Mouse (Mus musculus) left cerebral cortex, postnatal 4 days (tissue): ENCODE data around the gene Csrnp3. TPM values are rescaled to one million over a fixed set of nuclear protein-coding genes. Genes with fewer than 3 reads are reported as not detected.
A peak's percentile ranks its signal among the peaks of the same experiment; 100 is the strongest.

Experiments used
- DNase-seq: peaks from one replicate; pipeline ENCODE4 v3.0.0-alpha.2; 2022
- intact Hi-C: fragments of 180-260 bp; cut with DNase I; formaldehyde crosslinking; loops from one replicate; pipeline ENCODE4 v1.15.1; 2025
- total RNA-seq, 2 experiments: library from RNA; stranded (reverse); gene quantifications; 2 replicates each; pipeline ENCODE4 v1.2.3; 2021

Csrnp3 gene
- total RNA-seq, 2 experiments from 2014 or later, result 138 to 149 TPM

DNA sequence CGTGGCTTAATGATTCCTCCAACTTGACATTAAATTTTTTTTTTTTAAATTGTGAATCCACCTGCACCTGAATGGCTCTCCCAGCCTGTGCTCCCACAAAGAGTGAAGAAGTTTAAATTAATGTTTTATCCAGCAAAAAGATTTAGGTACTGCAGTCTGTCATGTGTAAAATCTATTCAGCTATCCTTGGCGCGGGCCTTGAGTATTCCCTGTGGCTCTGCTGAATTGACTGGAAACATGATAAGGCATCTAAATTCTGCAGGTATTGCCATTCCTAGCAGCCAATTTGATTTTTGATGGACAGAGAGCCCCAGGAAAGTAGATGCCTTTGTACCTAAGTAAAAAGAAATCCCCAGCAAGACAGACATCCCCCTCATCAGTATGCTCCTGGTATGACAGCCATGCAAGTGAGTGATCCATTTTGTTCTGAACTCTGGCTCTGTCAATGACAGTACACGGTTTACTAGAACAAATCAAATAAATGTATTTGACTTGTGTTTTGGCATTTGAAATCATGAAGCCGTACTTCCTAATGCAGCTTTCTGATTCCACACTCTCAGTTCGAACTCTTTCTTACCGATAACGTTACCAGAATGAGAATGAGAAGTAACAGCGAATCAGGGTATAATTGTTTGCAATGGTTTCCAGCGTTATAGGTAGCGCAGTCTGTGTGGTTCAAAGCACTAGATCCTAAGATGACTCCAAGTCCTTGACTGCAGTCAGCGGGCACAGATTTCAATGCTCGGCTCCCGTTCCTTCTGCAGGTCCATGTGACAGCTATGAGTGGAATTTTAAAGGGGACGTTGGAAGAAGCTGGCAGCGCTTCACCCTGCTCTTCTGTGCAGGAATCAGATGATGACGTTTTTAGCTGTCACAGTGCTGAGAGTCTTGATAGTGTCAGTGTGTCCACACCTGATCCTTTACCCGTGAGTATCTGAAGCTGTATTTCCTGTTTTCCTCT lies 14.5 kb downstream of the Csrnp3 start:
- intact Hi-C loops, result no loop called here
- DNase-seq, result no peak

DNA sequence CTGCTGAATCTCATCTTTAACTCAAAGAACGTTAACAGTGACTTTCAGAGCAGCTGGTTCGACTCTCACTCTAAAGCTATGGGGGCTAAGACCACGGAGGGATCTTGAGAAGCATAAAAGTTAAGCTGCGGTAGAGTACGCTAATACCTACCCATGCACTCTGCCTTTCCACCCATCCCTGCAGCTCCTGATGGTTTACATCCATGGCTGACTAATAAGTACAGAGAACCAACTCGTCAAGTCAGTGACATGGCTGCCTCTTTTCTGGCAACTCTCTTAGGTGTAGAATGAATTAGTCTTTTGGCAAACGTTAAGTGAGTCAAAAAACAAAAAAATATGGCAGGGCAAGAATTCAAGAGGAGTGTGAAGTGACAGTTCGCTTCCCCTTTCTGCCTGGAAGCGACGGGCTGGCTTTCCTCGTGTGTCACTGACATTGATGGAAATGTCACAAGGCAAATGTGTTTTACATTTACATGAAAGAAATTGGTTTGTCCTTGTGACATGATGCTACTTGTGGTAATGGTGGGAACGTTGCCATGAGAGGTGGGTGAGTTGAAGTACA lies 19.3 kb downstream of the Csrnp3 start:
- no peak for DNase-seq
- intact Hi-C loops, result no loop called here

DNA sequence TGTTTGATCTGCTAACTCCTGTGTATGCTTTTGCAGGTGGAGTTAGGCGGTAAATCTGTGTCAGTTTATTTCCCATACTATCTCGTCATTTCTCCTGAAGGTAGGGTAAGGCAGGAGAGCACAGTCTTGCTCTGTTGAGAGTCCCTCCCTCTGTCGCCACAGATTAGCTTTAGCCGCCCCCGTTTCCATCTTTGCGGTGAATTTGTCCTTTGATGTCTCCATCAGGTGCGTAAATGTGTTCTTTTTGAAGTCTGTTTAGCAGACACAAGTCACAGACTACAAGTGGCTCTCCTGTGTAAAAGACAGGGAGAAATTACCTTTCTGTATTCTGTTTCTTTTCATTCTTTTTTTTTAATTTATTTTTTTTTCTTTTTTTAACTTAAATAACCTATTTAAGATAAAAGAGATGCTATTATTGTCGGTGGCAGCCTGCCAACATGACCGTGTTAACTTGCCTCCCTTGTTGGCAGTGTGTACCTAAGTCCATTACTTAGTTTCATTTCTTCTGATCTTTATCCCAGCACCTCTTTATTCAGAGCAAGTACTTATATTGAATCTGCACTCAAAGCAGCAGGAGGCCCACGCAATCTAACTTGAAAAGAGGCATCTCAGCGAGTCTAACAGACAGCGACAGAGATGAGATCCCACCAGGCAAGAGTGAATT lies 25.5 kb downstream of the Csrnp3 start:
- DNase-seq, result no peak
- intact Hi-C loops, result no loop called here

DNA sequence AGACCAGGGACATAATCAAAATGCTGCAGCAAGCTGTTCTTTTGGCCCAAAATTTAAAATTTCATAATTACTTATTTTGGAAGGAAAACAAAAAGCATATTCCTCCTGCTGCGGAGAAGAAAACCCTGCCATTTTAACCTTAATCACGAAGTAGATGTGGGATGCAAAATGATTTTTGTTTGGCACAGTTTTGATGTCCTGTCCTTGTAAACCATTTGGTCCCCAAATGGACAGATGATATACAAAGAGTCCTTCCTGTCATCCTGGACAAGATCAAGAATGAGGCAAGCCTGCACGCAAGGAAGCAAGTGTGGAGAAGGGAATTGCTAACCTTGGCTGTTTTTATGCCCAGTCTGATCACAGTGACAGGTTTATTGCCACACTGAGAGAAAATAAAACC lies 46.0 kb downstream of the Csrnp3 start:
- intact Hi-C loops, result no loop called here

DNA sequence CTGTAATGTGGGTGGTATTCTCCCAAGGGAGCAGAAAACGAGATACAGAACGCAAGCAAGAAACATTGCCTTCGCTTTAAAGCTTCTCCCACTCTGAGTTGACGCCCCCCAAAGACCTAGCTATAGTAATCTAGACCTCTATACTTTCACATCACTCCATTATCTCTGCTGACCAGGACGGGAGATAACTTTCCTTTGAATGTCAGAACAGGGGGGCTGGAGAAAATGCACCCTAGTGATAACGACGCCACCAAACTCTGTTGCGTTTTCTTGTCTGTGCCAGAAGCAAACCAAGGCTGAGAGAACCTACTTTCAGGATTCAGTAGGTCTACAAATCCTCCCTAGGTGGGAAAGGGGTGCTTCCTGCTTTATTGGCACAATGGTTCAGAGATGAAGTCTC lies 47.7 kb downstream of the Csrnp3 start:
- intact Hi-C loops, result no loop called here
- no peak for DNase-seq

More for the DNA sequence above, 46.0 kb downstream of the Csrnp3 start:
- DNase-seq, result no peak

DNA sequence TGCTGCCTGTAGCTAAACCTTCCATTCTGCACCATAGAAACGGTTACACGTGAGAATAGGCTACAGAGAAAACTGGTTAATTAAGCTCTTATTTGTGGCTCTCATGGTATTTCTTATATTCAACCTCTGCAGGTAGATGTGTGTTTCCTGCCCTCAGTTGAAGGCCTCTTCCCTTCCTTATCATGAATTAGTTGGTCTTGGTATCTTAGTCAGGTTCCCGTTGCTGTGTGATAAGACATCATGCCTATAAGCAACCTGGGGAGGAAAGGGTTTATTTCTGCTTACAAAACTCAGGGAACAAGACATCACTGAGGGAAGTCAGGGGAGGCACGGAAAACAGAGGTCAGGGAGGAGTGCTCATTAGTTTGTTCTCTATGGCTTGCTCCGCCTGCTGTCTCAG lies 48.7 kb downstream of the Csrnp3 start:
- DNase-seq, result no peak
- intact Hi-C loops, result no loop called here

DNA sequence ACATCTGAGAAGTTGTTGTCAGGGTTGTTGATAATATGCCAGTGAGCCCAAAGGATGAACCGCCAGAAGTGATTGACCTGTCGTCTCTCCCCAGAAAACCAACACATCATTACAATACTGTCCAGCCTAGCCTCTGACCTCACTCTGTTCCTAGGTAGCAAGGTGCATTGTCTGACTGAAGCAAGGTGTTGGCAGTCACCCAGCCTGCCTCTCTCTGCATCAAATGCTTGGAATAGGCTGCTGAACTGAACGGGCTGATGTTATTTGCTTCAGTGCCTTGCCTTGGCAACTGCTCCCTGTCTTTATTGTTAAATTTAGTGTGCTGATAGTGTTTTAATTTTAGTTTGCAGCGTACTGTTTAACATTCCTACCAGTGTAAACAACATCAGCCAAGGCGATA lies 51.0 kb downstream of the Csrnp3 start:
- intact Hi-C loops, result no loop called here
- DNase-seq, result peak; percentile 50

DNA sequence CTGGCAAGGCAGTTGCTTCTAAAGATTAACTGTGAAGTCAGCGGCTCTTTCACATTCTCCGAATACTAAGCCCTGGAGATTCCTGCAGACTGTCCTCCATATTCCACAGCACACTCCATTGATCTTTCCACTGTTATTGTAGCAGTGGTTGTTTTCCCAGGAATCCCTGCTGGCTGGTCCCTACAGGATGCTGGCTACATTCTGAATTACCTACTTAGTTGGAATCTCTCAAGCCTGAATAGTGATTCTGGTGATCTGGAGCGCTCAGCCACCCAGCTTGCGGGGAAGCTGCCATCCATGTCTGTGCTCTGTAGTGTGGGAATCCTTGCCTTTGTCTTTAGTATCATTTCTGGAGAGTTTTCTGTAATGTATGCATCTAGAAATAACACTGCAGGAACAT lies 51.5 kb downstream of the Csrnp3 start:
- intact Hi-C loops, result no loop called here
- peak; percentile 31 for DNase-seq

DNA sequence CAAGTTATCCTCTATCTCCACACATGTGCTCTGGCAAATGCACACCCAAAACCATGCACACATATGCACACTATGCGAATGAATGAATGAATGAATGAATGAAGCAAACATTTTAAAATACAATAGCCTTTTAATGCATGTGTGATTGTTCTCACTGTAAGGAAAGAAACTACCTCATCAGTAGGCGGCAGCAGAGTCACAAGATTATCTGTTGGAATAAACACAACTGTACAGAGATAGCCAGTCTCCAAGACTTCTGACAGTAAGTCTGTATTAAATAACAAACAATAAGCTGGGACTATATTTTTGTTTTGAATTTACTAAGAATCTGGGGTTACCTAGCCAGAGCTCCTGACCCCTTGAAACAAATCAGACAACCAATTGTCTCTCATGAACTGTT lies 53.9 kb downstream of the Csrnp3 start:
- intact Hi-C loops, result no loop called here
- DNase-seq, result no peak

DNA sequence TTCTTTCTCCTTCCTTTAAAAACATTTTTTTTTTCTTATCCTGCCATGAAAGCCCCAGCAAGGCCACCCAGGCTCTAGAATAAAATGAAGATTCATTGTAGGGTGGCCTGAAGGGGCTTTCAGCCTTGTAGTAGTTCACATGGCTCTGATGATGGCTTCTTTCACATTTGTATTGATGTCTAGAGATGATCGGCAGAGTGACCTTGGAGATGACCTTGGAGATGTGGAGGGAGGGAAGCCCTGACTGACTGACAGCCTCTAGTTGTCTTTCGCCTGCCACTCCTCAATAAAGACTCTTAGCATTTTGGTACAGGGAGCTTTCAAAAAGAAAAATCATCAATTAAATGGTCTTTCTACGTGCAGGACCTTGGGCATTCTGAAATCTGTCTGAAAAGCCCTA lies 63.0 kb downstream of the Csrnp3 start:
- intact Hi-C loops, result no loop called here
- DNase-seq, result no peak

DNA sequence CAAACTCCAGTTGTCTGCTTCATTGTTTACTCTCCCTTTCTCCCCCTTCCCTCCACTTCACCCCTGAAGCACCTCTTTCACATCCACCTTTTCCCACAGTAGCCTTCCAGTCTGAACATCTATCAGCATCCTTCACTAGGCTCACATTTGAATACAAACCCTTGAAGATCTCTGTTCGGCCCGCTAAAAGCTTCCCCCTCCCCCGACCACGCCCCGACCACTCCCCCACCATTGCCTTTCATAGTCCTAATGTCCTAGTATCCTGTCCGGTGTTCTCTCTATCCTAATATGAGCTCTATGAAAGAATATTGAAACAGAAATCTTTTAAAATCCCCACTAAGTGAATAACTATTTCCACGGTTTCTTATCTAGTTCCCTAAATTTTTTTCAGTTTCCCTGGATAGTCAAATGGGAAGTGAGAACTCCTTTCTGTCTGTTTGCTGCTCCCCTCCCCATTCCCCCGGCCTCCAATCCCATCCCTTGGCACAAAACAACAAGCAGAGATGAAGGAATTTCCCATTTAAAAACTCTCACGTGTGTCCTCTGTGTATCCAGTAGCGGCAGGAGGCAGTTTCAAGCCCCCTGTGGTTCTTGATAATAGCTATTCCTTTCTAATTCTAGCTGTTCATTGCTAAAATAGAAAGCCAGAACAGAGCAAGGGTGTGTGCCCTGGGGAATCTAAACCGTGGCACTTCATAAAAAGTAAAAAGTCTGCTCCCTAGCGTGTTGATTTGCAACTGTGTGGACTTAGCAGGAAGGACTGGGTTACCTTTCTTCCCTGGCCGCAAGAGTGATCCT lies 64.4 kb downstream of the Csrnp3 start:
- intact Hi-C loops, result no loop called here
- no peak for DNase-seq

DNA sequence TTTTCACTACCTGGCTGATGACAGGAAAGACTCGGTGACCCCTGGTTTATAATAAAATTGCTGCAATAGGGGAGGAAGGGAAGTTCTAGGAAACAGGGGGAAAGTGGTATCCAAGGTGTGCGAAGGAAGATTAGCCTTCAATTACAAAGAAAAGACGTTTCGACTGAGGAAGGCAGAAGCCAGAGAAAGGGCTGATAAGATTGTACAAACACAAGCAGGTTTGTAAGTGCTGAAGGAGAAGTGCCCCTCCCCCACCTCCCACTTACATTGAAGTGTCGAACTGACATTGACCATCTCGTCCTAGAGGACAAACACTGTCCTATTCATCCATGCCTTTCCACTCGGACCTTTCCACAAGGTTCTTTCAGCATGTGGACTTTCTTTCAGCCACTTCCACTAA lies 70.4 kb downstream of the Csrnp3 start:
- intact Hi-C loops, result no loop called here
- no peak for DNase-seq

DNA sequence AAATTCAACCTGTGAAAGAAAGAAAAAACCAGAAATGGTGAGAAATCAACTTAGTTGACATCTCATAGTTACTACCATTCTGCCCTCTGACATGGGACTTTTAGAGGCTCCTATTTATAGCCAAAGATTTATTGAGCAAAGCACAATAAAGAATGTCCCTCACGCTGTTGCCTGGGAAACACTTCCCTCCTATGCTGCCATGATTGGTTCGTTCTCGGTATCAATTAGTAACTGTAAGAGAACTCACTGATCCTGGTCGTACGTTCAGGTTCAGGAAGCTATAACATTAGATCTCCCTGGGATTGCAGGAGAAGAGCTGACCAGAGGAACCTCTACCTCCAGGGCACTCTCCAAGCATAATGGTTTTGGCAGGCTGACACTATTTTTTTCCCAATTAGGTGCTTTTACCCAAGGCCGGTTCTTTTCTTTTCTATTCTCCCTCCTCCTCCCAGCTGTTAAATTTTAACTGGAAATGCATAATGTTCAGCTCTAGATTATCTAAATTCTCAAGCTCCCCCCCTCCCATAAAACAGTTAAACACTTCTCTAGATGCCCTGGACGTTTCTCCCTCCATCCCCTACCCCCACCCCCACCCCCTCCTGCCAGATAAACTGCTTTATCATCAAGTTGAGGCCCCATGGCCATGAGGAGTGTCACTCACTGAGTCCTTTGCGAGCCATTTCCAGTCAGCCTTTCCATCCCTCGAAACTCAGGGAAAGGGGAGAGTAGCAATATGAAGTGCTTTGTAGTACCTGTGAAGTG lies 75.3 kb downstream of the Csrnp3 start:
- intact Hi-C loops, result no loop called here
- no peak for DNase-seq

DNA sequence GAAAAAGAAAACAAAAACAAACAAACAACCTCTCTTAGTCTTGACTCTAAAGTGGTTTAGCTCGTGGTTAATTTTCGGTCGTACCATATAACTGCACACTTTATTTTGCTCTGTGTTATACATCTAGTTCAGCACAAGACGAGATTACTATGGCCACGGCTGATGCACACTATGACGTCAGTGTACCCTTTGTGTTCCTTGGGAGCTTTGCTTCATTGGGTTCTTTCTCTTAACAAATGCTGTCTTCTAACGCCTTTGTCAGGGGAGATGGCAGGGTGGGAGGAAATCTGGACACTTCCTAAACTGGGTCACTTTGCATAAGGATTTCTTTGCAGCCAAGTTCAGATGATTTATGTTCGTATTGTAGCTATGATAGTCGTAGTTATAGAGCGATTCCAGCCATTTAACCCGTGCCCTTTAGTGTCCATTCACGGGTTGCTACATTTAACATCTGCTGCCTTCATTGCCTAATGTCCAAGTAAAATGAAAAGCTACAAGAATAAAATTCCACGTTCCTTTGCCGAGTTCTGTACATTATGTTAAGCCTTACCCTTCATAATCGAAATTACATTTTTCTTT lies 79.9 kb downstream of the Csrnp3 start:
- DNase-seq, result no peak
- intact Hi-C loops, result no loop called here

DNA sequence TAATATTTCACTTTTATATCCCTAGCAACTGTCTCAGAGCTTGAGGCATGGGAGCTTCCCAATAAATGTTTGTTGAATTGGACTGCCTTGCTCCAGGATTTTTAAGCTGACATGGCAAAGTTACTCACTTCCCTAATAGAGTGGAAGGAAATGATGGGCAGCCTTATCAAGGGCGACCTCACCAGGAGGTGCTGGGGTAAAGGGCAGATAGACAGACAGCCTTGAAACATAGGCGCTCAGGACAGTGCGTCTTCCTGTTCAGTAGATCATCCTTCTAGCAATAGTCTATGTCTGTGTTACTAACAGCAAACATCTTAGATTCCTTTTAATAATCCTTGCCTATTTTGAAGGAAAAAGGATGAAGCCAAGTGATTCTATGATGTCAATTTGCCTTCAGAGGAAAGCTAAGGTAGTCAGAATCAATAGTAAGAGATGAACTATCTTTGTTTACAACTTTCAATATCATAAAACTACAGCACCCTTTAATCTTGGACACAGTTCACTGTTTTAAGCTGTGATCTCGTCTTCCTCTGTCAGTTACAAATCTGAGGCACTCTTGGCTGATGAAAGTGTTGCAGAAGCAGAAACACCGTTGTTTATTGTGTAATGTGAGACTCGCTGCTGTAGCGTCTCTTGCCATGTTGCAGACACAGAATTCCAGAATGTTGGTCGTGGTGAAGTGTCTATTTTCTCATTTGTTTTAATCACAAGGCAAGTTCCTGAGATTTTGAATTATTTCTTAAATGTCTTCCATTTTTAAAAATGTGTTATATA lies 81.6 kb downstream of the Csrnp3 start:
- intact Hi-C loops, result no loop called here
- no peak for DNase-seq

DNA sequence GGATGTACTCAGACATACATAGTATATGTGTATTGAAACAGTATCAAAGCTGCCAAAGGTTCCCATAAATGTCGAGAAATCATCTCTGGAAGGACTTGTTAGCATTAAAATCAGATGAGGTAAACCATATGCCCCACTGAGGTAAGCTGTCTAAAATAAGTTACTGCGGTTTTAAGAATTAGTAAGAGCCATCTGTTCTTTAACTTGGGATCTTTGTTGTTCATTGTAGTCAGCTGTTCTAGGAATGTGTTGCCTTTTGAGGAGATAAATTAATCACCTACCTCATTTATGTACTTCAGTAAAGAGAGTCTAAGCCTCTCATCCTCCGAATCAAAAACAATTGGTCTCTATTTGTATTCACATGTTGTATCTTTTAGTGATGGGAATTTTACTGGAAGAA lies 83.7 kb downstream of the Csrnp3 start:
- intact Hi-C loops, result no loop called here
- DNase-seq, result no peak

DNA sequence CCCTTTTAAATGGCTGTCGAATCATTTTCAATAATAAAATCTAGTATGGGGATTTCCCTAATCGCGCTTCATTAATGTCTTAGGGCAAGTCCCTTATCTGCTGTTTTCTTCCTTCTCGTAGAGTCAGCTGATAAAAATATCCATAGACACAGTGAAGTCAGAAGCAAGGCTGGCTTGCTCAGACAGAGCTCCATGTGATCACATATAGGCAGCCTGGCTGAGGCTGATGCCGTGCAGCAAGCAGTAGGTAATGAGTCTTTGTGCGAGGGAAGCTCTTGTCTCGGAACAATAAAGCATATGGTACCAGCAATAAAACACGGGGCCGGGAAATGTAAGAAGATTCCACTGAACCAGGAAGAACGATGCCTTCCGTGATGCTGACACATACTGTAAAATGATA lies 84.4 kb downstream of the Csrnp3 start:
- DNase-seq, result peak; percentile 48
- intact Hi-C loops, result loop anchor here (2.0 to 10.0 kb wide), 2 partner anchors 83 to 245 kb away; no protein-coding TSS in a partner anchor

DNA sequence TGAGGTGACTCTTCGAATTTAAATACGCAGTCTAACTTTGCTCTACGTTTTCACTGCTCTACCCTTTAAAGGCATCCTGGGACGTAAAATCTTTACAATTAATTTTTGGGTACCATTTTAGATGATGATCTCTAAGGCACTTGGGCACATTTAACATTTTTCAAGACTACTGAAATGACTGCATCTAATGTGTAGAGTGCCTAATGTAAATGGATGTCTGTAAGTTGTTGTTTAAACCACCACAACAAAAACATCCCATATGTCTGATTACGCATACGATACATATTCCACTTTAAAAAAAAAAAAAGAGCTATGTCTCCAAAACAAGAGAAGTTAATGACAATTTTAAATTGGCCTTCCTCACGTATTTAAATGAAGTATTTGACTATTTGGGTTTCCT lies 85.7 kb downstream of the Csrnp3 start:
- no peak for DNase-seq
- intact Hi-C loops, result loop anchor here (2.0 to 10.0 kb wide), 2 partner anchors 85 to 243 kb away; no protein-coding TSS in a partner anchor

DNA sequence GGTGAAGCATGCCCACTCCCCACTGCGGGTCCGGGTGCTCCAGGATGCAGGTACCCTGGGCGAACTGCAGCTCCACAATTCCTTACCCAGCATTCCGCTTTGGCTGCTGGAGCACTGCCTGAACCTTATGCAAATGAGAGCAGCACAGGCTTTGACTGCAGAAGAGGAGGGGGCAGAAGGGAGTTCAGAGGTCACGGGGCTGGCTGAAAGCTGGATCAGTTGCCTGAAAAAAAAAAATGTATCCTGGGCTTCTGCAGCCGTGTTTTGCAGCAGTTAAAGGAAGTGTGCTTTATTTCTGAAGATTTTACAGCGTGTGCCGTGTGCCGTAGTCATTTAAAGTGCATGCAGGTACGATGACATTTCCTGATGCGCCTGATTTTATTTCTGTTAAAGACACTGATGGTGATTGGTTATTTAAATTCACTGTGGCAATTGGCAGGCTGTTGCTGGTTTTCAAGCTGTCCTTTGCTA lies 86.3 kb downstream of the Csrnp3 start:
- DNase-seq, result peak; percentile 89
- intact Hi-C loops, result loop anchor here (2.0 to 10.0 kb wide), 2 partner anchors 85 to 243 kb away; no protein-coding TSS in a partner anchor
